Mouse (Mus musculus) gonadal fat pad, adult 2 months (tissue): ENCODE results near the gene Tex2. TPM values are rescaled to one million over a fixed set of nuclear protein-coding genes. Genes with fewer than 3 reads are reported as not detected.
A peak's percentile ranks its signal among the peaks of the same experiment; 100 is the strongest.
"Not testable (repeated sequence)": the region's sequence is repeated elsewhere in the genome, so short reads cannot be mapped to it uniquely, and the experiment has no call there.

Experiments used
- DNase-seq: peaks from one replicate; pipeline ENCODE4 v3.0.0-alpha.2; 2012; ENCODE audit warnings: low read depth
- polyA plus RNA-seq: library from polyadenylated mRNA; depleted of rRNA; stranded (reverse); fragments of >200 nt; gene quantifications from 2 replicates; pipeline ENCODE4 v1.2.3, GENCODE M21; 2012; rRNA removed

Tex2 gene
- polyA plus RNA-seq = 26.3 and 26.6 TPM in 2 replicates

DNA sequence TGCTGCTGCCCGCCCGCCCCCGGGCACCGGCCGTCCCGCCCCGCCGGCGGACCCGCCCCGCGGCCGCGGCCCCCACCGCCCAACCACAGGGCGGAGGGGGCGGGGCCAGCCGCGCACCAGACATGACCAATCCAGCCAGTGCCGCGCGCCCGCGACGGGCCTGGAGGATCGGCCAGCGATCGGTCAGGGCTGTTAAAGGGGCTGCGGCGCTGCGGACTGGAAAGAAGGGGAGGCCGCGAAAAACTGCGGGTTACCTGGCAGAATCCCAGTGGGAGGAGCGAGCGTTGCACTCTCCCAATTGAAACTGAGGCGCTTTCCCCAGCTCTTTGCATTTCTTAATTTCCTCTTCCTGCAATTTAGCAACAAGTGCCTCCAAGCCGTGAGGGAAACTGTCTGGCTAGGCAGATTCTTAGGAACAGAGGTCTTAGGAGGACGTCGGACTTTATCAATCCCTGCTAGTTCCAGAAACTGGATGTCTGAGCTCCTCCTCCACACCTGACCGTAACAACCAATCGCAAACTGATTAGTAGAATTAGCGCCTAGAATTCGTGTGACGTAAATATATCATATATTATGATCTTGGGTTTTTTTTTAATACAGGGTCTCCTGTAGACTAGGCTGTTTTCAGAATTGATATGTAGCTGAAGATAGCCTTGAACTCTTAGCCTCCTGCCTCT, at the start of gene Tex2:
TSS of gene Tex2 (minus strand) at position 463 of the 677 bp plus-strand sequence.
- DNase-seq = peak; percentile 76

DNA sequence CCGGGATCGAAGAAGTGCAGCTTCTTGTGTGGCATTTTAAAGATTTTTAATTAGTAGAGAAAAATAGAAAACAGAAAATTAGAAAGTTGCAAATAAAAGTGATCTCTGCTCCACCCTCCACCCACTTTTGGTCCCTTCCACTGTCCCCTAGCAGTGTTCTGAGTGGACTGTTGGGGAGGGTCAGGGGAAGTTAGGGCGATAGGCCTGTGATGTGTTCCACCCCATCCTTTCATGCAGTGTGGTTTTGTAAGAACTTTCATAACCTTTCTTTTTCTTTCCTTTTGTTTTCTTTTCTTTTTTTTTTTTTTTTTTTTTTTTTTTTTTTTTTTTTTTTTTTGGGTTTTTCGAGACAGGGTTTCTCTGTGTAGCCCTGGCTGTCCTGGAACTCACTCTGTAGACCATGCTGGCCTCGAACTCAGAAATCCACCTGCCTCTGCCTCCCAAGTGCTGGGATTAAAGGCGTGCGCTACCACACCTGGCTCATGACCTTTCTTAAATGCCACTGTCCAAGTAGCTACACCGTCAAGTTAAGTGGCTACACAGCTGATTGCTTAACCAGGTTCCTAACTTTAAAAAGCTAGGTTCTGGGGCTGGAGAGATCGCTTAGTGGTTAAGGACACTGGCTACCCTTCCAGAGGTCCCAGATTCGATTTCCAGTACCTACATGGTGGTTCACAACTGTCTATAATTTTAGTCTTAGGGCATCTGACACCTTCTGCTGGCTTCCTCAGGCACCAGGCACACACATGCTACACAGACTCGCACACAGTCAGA, 49.6 kb upstream of the Tex2 start:
- DNase-seq = no peak

DNA sequence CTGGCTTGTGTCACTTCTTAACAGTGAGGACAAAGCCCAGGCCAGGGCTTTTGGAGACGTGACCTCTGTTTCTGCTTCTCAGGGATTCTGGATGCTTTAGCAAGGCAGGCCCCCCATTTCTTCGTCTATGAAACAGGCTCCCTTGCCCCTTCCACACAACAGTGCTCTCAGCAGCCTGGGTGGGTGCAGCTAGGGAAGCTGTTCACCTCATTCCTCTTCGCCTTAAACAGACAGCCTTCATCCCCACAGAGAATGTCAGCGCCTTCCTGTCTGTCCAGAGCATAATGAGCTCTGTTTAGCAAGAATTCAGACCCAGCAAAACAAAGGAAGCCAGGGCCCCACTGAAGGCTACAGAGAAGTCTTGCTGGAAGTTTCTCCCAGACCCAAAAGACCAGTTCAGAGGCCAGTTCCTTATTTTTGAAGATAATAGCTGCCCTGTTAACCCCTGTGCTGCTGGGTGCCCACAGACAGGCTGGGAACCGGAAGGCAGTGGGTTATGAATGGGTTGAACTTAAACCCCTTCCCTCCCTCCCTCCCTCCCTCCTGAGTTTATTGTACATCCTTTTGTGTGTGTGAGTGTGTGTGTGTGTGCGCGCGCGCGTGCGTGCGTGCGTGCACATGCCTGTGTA, 47.3 kb upstream of the Tex2 start:
- no peak for DNase-seq

DNA sequence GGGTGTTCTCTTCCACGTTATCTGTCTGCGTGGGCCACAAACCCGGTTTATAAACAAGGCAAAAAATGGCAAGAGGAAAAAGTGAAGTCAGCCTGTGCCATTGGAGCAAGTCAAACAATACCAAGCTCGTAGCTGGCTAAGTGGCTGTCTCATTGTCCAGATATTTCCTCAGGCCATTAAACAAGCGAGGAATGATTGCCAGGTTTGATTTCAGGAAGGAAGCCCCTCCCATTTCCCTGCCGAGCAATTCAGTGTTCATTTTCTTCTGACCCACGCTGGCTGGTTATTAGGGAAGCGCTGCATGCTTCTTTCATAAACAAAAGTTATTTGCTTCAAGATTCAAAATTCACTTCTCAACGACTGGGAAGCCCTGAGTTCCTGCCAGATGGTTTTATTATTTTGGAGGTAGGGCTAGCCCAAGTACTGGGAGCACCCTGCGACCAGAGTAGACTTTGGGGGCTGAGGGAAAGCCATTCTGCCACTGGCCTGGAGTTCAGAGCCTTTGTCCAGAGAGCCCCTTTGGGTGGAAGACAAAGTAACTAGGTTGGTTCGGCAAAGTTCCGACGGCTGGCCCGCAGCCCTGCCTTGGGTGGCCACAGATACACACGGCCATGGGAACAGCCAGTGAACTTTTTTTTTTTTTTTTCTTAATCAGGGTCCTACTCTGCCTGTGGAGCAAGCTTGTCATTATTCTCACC, 46.5 kb upstream of the Tex2 start:
- DNase-seq = peak; percentile 84

DNA sequence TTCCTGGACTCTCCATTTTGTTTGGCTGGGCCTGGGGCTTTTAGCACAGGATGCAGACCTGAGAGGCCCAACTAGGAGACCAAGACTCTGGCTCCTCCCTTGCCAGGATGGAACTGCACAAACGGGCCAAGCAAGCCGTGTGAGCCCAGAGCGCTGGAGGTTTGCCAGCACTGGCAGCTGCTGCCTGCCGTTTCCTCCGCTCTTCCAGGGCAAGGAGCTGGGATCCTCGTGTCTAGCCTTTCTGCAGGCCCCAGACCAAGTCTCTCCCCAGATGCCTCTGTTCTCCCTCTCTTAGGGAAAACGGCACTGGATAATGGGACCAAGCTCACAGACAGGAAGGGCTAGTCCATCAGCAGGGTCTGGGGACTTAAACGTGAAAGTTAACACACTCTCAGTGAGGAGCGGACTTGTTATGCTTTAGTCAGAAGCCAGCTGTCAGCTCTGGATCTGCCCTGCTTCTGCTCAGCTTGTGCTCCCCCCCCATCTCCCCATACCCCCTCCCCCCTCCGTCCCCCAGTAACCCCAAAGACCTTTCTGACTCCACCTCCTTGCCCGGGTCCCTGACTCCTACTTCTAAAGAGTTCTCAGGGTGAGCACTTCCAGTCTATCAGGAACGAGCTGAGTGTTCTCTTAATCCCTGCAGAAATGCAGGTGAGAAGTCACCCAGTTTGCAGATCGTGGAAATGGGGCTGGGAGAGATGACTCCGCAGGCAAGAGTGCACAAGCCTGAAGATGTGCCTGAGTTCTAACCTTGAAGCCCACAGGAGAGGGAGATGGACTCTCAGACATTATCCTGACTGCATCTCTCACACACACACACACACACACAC, 45.0 kb upstream of the Tex2 start:
- DNase-seq = peak; percentile 88

DNA sequence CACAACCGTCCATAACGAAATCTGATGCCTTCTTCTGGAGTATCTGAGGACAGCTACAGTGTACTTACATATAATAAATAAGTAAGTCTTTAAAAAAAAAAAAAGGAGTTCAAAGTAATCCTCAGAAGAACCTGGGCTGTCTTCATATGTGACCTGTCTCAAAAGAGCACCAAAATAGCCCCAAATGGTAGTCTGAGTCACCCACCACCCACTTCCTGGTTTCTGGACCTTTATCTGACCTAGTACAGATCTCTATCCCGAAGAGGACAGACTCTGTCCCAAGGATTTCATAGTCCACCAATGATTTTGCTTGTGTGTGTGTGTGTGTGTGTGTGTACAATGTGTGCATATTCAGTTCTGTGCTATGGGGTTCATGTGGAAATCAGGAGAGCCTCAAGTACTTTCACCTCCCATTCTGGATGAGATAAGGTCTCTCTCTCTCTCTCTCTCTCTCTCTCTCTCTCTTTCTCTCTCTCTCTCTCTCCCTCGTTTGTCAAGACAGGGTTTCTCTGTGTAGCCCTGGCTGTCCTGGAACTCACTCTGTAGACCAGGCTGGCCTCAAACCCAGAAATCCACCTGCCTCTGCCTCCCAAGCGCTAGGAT, 43.8 kb upstream of the Tex2 start:
- DNase-seq = not testable (repeated sequence)

DNA sequence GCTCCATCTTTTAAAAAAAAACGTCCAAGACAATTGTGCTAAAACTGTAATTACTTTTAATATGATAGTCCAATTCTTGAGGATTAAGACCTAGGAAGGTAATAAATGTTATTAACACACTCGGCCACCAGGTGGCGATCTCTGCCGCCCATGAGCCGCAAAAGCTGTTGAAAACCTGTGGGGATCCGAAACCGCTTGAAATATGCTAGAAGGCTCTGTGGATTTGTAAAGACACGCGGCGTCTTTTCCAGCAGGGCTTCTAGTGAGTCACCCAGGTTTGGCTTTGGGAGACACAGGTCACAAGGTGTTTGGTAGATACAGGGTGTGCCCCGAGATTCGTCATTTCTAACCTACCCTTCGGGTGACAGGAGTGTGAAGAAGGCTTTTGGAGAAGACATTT, 35.1 kb upstream of the Tex2 start:
- DNase-seq = no peak

DNA sequence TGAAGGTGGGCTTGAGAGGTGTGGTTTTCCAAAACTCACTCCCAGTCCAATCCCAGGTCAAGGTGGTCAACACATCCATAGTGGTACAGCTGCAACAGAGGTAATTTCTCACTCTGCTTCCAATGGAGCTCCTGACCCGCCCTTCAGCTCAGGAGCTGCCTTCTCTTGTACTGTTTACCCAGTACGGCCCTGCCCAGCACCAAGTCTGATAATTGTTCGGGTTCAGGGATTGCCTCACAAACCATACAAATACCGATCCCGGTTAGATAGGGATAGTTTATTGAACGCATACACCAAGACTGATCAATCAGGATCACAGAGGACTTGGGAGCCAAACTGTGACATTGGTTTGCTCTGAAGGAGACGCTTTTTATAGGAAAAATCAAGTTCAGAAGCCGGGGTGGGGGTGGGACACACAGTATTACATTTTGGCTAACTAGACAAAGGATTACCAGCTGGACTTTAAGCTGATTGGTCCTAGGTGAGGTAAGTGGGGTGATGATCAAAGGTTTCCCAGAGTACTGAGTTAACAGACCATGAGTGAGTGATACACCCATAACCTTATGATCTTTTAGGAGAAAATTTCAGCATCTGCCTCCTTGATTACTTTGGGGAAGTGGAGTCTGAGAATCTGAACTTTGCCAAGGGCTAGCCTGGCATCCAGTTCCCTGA, 29.9 kb upstream of the Tex2 start:
- no peak for DNase-seq

DNA sequence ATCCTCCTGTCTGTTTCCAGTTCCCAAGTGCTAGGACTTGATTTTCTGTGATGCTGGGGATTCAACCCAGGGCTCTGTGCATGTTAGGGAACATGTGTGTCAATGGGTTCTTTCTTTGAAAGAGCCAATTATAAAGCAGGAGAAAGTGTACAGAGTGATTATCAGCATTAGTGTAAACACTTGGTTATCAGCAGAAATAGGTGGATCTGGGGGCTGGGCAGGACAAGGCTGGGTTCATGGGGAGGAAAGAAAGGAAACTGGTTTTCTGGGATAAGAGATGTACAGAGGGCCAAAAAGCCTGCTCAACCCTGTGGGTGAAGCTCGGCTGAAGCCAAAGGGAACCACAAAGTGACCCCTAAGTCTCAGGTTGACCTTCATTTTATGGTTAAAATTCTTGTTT, 28.4 kb upstream of the Tex2 start:
- no peak for DNase-seq

DNA sequence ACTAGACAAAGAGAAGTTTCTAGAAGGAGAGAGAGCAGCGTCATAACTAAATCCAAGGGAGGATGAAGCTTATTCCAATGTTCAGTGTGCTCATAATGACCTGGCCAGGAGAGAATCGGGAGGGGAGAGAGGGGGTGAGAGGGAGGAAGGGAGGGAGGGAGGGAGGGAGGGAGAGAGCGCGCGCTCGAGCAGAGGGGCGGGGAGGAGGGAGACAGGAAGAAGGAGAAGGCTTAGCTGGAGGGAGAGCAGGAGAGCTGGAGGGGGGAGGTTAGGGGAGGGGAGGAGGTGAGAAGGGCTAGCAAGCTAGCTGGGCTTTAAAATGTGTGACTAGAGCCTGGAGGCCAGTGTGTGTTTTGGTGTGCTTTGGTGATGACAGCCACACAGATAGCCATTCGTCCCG, 26.8 kb upstream of the Tex2 start:
- no peak for DNase-seq

DNA sequence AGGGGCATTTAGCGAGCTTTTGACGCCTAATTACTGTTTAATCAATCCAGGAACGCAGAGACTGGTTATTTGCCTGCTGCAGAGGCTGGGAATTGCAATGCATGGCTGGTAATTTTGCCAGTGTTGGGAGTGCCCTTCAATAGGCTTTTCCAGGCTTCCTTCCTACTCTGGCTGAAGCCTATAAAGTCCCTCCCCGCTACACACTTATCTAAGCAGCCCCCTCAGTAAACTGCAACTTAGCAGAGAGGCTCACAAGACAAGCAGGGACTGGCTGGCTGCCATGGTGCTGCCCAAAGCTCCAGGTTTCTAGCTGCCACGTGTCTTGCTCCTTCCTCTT, 26.1 kb upstream of the Tex2 start:
- no peak for DNase-seq

DNA sequence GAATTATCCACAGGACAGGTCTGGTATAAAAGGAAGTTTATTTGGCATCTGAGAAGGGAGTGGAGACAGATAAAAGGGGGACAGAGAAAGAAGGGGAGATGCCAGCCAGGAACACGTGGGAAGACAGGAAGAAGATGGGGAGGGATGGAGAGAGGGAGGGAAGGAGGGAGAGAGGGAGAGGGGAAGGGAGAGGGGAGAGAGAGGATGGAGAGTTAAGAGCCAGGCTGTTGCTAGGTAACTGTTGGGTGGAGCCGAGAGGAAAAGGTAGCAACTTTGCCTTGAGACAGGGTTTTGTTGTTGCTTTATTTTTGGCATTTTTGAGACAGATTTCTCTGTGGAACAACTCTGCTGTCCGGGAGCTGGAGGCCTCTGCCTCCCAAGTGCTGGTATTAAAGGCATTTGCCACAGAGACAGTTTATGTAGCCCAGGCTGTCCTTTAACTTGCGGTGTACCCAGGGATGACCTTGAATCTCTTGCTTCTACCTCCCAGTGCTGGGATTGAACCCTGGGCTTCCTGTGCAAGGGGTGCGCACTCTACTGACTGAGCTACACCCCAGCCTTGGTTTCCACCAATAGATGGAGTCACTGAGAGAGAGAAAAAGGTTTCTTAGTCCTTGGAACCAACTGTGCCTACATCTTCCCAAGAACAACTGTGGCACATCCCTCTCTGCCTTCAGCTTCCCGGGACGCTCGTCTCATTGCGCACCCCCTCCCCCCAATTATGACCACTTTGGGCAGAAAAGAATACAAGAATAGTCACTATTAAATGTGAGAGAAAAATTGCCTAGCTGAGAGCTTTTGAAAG, 25.5 kb upstream of the Tex2 start:
- no peak for DNase-seq

DNA sequence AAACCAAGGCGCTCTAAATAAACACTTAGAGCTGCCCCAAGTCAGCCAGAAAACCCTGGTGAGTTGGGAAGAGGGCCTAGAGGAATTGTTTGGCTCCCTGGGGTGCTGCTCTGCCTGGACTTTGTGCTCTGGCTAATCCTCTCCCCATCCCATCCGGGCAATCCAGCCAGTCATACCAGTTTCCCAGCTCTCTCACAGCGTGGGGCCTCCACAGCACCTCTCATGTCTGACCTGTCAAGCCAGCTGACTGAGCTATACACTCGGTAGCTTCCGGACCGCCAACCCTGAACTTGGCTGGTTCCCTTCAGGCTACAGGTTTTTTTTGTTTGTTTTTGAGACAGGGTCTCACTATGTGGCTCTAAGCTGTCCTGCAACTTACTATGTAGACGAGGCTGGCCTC, 24.5 kb upstream of the Tex2 start:
- DNase-seq = peak; percentile 47

DNA sequence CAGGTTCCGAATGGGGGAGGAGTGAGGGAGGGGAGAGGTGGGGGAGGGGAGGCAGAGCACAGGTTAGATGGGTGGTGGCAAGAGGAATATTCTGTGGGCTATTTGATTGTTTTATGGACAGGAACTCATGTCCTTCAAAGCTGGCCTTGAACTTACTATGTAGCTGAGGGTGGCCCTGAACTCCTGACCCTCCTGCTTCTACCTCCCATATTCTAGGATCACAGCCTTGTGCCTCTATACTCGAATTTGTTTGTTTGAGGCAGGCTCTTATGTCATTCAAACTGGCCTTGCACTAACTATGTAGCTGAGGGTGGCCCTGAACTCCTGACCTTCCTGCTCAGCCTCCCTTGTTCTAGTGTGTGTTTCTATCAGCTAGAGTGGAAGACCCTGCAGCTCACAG, 22.7 kb upstream of the Tex2 start:
- DNase-seq = no peak

DNA sequence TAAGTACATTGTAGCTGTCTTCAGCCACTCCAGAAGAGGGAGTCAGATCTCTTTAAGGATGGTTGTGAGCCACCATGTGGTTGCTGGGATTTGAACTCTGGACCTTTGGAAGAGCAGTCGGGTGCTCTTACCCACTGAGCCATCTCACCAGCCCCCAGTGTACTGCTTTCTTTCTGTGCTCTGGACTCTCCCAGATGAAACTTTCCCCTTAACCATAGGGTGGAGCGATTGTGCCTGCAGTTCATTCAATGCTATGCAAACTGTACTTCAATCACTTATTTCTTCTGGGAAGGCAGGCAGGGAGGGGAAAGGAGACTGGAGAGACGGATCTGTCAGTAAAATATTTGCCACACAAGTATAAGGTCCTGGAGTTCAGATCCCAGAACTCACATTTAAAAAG, 21.0 kb upstream of the Tex2 start:
- DNase-seq = not testable (repeated sequence)

DNA sequence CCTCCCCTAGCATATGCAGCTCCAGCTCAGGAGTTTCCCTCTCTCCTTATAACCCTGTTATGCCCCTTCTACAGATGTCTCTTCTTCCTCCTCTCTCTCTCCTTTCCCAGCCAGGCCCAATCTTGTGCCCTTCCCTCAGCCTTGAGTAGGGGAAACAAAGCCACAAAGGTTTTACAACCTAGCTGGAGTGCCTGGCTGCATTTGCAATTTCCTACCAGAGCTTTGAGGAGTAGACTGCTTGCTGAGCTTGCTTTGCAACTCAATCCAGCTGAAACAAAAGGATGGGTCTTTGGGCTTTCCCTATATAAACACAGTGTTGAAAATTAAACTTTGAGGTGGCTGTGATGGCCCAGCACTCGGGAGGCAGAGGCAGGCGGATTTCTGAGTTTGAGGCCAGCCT, 20.2 kb upstream of the Tex2 start:
- no peak for DNase-seq

DNA sequence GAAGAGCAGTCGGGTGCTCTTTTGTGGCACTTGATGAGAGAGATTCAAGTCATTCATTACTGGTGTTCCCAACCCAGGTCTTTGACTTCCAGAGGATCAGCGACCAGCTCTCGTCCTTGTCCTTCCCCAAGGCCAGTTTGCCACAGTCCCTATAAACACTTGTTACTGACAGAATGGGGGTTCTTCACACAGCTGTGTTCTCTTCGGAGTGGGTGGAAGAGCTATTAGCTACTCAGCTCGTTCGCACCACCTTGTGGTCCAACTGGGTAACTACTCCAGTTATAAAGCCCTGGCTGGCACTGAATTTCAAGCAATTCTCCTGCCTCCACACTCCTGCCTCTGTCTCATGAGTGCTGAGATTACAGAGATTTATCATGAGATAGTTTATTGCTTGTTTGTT, 14.5 kb upstream of the Tex2 start:
- no peak for DNase-seq

DNA sequence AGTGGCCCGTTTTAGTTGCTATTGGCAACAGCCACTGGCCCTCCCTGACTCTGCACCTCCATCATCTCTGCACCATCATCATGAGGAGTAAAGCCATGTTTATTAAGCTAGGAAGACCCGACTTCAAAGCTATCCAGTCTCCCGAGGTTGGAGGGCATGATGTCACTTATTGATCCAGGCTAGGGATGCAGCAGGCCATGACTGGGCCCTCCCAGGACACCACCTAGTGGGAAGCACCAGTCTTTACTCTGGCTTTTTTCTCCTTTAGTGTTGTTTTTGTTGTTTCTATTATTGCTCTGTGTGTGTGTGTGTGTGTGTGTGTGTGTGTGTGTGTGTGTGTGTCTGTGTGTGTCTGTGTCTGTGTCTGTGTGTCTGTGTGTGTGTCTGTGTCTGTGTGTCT, 12.4 kb upstream of the Tex2 start:
- DNase-seq = no peak

DNA sequence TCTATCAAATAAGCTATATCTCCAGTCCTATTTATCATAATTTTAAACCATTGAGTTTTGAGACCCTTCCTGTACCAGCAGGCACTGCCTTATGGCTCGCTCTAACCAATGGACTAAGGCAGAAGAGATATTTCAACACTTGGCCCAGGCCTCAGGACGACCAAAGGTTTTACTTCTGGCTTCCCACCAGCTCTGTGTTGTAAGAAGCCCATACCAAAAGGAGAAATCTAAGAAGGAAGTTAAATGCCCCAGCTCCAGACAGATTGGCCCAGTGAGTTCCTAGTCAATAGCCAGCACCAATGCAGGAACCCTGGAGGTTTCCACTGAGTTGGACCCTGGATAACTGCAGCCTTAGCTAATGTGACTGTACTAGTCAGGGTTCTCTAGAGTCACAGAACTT, 10.4 kb upstream of the Tex2 start:
- DNase-seq = no peak

DNA sequence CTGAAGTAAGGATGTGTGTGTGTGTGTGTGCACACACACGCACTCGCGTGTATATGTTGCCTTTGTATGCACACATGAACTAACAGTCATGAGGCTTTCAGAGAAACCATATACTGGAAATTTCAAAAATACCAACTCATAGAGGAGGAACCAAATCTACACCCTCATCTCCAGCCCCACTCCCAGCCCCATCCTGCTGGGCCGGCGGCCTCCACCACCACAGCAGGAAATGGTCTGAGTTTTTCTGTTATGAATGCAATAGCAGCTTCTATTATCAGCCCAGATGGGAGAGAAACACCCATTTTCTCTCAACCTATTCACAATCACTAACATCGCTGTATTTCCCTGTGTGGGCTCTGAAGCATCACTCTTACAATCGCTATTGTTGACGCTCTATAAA, 8.8 kb upstream of the Tex2 start:
- no peak for DNase-seq
